Mouse (Mus musculus) midbrain, embryonic 11.5 days (tissue): Measurements from ENCODE around the gene Tulp1. TPM values are rescaled to one million over a fixed set of nuclear protein-coding genes. Genes with fewer than 3 reads are reported as not detected.

Experiments
- ATAC-seq: fragments of 200-750 bp; cut with Nextera tagmentation; 2 replicates; pipeline ENCODE4 v1.8.0; 2017; ENCODE audit warnings: moderate TSS enrichment, moderate library complexity; ENCODE audit not compliant: low FRiP score
- DNase-seq: peaks from one replicate; pipeline ENCODE4 v3.0.0; 2015; ENCODE audit warnings: low spot score; ENCODE audit errors: missing footprints
- H3K27ac ChIP-seq: fragments of 300-500 bp; sonication (generic); 2 replicates; pipeline ENCODE4 v1.5.1; 2014; ENCODE audit warnings: low read depth, low read length
- H3K27me3 ChIP-seq: fragments of 300-500 bp; sonication (generic); 2 replicates; pipeline ENCODE4 v1.6.1; 2014; ENCODE audit warnings: mild to moderate bottlenecking, low read length, moderate library complexity, mixed read lengths; ENCODE audit not compliant: control insufficient read depth, insufficient read depth
- H3K36me3 ChIP-seq: fragments of 300-500 bp; sonication (generic); 2 replicates; pipeline ENCODE4 v1.6.1; 2014; ENCODE audit warnings: mild to moderate bottlenecking, low read length, moderate library complexity, mixed read lengths; ENCODE audit not compliant: control insufficient read depth, insufficient read depth
- H3K4me1 ChIP-seq: fragments of 300-500 bp; sonication (generic); 2 replicates; pipeline ENCODE4 v1.6.1; 2014; ENCODE audit warnings: low read length; ENCODE audit not compliant: control insufficient read depth, insufficient read depth
- H3K4me2 ChIP-seq: fragments of 300-500 bp; sonication (generic); 2 replicates; pipeline ENCODE4 v1.6.1; 2014; ENCODE audit warnings: mild to moderate bottlenecking, moderate library complexity
- H3K4me3 ChIP-seq: fragments of 300-500 bp; sonication (generic); 2 replicates; pipeline ENCODE4 v1.5.1; 2014; ENCODE audit warnings: low read depth, low read length
- H3K9ac ChIP-seq: fragments of 300-500 bp; sonication (generic); 2 replicates; pipeline ENCODE4 v1.6.1; 2014; ENCODE audit warnings: low read length
- H3K9me3 ChIP-seq: fragments of 300-500 bp; sonication (generic); 2 replicates; pipeline ENCODE4 v1.6.1; 2016; ENCODE audit warnings: low read length; ENCODE audit not compliant: control insufficient read depth
- WGBS: fragments of 180-500 bp; shearing (Covaris S2); extraction: QIAGEN DNeasy Blood & Tissue Kit; methylation state at CpG from one replicate; pipeline ENCODE4 v1.1.7; 2014; 5-methylcytosine and 5-hydroxymethylcytosine counted together
- polyA plus RNA-seq: library from polyadenylated mRNA; unstranded; fragments of >200 nt; fragmentation: Nextera tagmentation; extraction: Ambion mirVana; gene quantifications from 2 replicates; pipeline ENCODE4 v1.2.1, GENCODE M21; 2014

Tulp1 gene
- polyA plus RNA-seq, 1 experiment from 2014 or later = 4.9 TPM

- ATAC-seq = no peak
These were observed 56.5 kb downstream of the Tulp1 start for GRCm38 (mm10) chr17:28308297-28309195.

GRCm38 (mm10) chr17:28305172-28305571, 59.9 kb downstream of the Tulp1 start:
- Histone ChIP-seq H3K27ac (no peak overlapping the region), H3K4me2 (no peak overlapping the region), H3K4me3 (no peak overlapping the region), H3K4me1 (peaks cover 8% of the 10 kb centered on the region), H3K9me3 (no peaks in the 10 kb centered on the region), H3K27me3 (no peaks in the 10 kb centered on the region), H3K36me3 (no peaks in the 10 kb centered on the region), H3K9ac (no peak overlapping the region)
- DNase-seq (no peak), ATAC-seq (no peak)
- WGBS = 54% methylated on average over 10 of the region's 10 CpGs

More at GRCm38 (mm10) chr17:28308297-28309195, 56.5 kb downstream of the Tulp1 start:
- WGBS = 16% methylated on average over 18 of the region's 18 CpGs
- H3K9me3 ChIP-seq = no peaks in the 10 kb centered on the region
- DNase-seq = peak; percentile 98
- no peak overlapping the region for H3K4me2 ChIP-seq
- H3K36me3 ChIP-seq = no peaks in the 10 kb centered on the region
- peak overlapping the region; percentile 16; the same call in 1 of the 2 replicates for H3K9ac ChIP-seq
- no peak overlapping the region for H3K27ac ChIP-seq
- H3K4me3 ChIP-seq = no peak overlapping the region
- peaks cover 4% of the 10 kb centered on the region; the same call in 1 of the 2 replicates for H3K4me1 ChIP-seq
- no peaks in the 10 kb centered on the region for H3K27me3 ChIP-seq

Other genes starting within 250 kb of the Tulp1 start
- 10.1 and 10.2 TPM in 2 replicates for gene Scube3, start 223.1 kb downstream of the Tulp1 start, polyA plus RNA-seq
- 24.6 and 30.2 TPM in 2 replicates for gene Zfp523, start 188.1 kb downstream of the Tulp1 start, polyA plus RNA-seq
- gene Def6, start 157.4 kb downstream of the Tulp1 start, polyA plus RNA-seq = 1.7 and 1.8 TPM in 2 replicates
- gene Ppard, start 132.5 kb downstream of the Tulp1 start, polyA plus RNA-seq = 1.7 and 1.8 TPM in 2 replicates
- gene Fance, start 51.7 kb downstream of the Tulp1 start, polyA plus RNA-seq = 18.5 and 19.5 TPM in 2 replicates
- 465 and 471 TPM in 2 replicates for gene Rpl10a, start 36.8 kb downstream of the Tulp1 start, polyA plus RNA-seq
- 3.5 and 3.7 TPM in 2 replicates for gene Tead3, start 14.4 kb downstream of the Tulp1 start, polyA plus RNA-seq
- gene Fkbp5, start 152.3 kb upstream of the Tulp1 start, polyA plus RNA-seq = 9.8 and 10.9 TPM in 2 replicates
- not detected in 2 replicates for gene Armc12, start 165.6 kb upstream of the Tulp1 start, polyA plus RNA-seq
- not detected in 2 replicates for gene Clpsl2, start 184.2 kb upstream of the Tulp1 start, polyA plus RNA-seq
- gene Clps, start 195.5 kb upstream of the Tulp1 start, polyA plus RNA-seq = not detected in 2 replicates
- gene Lhfpl5, start 210.4 kb upstream of the Tulp1 start, polyA plus RNA-seq = 1.4 and 2.0 TPM in 2 replicates